Mouse (Mus musculus) heart, postnatal 0 days (tissue): ENCODE measurements at regions not wholly inside any gene's neighbourhood (a gene's known extent, or its start where the extent isn't known, plus 50 kb on each side); places are given as distances from the start of the nearest gene placed in this dataset.

Experiments
- ATAC-seq: fragments of 200-750 bp; cut with Nextera tagmentation; 2 replicates; pipeline ENCODE4 v1.8.0; 2017; ENCODE audit warnings: low read depth, moderate number of reproducible peaks, moderate library complexity; ENCODE audit not compliant: insufficient read depth
- DNase-seq: peaks from one replicate; pipeline ENCODE4 v3.0.0-alpha.2; 2016; ENCODE audit warnings: low spot score
- H3K27ac ChIP-seq: fragments of 300-500 bp; sonication (generic); 2 replicates; pipeline ENCODE4 v1.5.1; 2014; ENCODE audit warnings: low read depth, mild to moderate bottlenecking
- H3K27me3 ChIP-seq: fragments of 300-500 bp; sonication (generic); 2 replicates; pipeline ENCODE4 v1.6.1; 2014; ENCODE audit warnings: low read length, mixed read lengths; ENCODE audit not compliant: control insufficient read depth, insufficient read depth
- H3K36me3 ChIP-seq: fragments of 300-500 bp; sonication (generic); replicated peaks from 2 replicates; pipeline ENCODE4 v1.6.1; 2014; ENCODE audit warnings: low read length, mixed read lengths; ENCODE audit not compliant: control insufficient read depth, insufficient read depth
- H3K4me1 ChIP-seq: fragments of 300-500 bp; sonication (generic); 2 replicates; pipeline ENCODE4 v1.6.1; 2014; ENCODE audit warnings: antibody characterized with exemption; ENCODE audit not compliant: control insufficient read depth, insufficient read depth
- H3K4me2 ChIP-seq: fragments of 300-500 bp; sonication (generic); 2 replicates; pipeline ENCODE4 v1.6.1; 2014; ENCODE audit warnings: low read depth, mild to moderate bottlenecking, low read length, moderate library complexity
- H3K4me3 ChIP-seq: fragments of 300-500 bp; sonication (generic); 2 replicates; pipeline ENCODE4 v1.5.1; 2014; ENCODE audit warnings: low read depth, low read length
- H3K9ac ChIP-seq: fragments of 300-500 bp; sonication (generic); replicated peaks from 2 replicates; pipeline ENCODE4 v1.6.1; 2014; ENCODE audit warnings: low read depth, low read length, mixed read lengths
- H3K9me3 ChIP-seq: fragments of 300-500 bp; sonication (generic); replicated peaks from 2 replicates; pipeline ENCODE4 v1.6.1; 2016; ENCODE audit warnings: low read length; ENCODE audit not compliant: control insufficient read depth
- CTCF ChIP-seq: IDR thresholded peaks from 2 replicates; pipeline ENCODE4 v1.5.1; 2016; ENCODE audit warnings: antibody characterized with exemption, control low read depth, low read depth
- EP300 ChIP-seq: IDR thresholded peaks from 2 replicates; pipeline ENCODE4 v1.6.1; 2016; ENCODE audit warnings: antibody characterized with exemption, low read depth
- WGBS: fragments of 180-500 bp; shearing (Covaris S2); extraction: QIAGEN DNeasy Blood & Tissue Kit; methylation state at CpG from one replicate; pipeline ENCODE4 v1.1.7; 2014; 5-methylcytosine and 5-hydroxymethylcytosine counted together

DNA sequence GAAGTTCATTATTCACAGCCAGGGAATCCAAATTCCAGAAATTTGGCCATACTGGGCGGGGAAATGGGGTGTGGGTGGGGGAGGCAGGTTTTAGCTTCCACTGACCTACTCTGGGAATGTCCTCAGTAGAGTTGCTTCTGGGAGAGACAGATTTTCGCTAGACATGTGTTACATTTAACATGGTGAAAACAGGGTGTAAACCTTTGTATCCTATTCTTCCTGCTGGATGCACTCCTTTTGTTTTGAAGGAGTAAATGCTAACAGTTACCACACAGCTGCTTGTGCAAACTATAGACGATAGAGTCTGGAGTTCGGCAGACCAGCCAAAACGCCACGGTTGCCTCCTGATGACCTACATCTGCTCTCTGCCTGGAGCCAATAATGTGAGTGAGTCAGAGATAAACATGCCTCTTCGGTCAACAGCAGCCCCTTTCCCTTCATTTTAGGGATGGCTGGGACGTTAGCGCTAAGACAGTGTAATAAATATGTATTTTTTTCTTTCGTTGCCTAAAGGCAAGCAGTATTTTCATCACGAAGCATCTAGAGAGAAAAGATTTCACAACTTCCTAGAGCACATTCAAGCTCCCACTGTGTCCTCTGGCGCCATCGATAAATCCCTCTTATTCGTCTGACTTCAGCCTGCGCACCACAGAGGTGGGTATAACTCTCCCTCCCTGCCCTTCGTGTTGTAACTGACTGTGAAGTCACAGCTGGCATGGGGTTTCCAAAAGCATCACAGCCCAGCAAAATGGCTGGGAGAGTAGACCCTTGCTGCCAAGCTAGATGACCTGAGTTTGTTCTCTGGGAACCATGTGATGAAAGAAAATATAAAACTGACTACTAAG, 207.1 kb upstream of the Pde3a start:
- no peaks in the 10 kb centered on the region for H3K27me3 ChIP-seq
- no peaks in the 10 kb centered on the region for H3K9me3 ChIP-seq
- H3K27ac ChIP-seq = peak overlapping the region; percentile 72
- peak; percentile 52 for DNase-seq
- WGBS = 46% methylated on average over 16 of the region's 16 CpGs
- H3K4me3 ChIP-seq = no peak overlapping the region
- H3K4me1 ChIP-seq = no peaks in the 10 kb centered on the region
- H3K9ac ChIP-seq = no peak overlapping the region
- peak; percentile 76 for ATAC-seq
- peak overlapping the region; percentile 1; the same call in 1 of the 2 replicates for H3K4me2 ChIP-seq
- H3K36me3 ChIP-seq = no peaks in the 10 kb centered on the region
- TF ChIP-seq EP300 (no peak), CTCF (no peak)

DNA sequence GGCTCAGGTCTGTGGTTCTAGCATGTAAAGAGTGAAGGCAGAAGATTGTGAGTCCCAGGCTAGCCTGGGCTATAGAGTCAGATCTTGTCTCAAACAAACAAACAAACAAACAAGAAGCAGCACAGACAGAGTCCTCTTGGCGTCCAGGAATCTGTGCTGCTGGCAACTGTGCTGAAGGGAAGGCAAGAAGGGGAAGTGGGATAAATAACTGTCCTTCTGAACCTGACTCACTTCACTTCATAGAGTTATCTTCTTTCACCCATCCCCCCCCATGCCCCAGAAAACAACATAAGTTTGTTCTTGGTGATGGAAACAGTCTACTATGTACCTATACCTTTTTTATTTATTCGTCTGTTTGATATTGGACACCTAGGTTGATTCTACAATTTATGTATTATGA, 200.8 kb upstream of the Pde3a start:
- 78% methylated on average over 2 of the region's 2 CpGs for WGBS
- DNase-seq (no peak), ATAC-seq (no peak)
- Histone ChIP-seq H3K27ac (no peak overlapping the region), H3K4me2 (no peak overlapping the region), H3K4me1 (no peaks in the 10 kb centered on the region), H3K9me3 (no peaks in the 10 kb centered on the region), H3K27me3 (no peaks in the 10 kb centered on the region), H3K4me3 (no peak overlapping the region), H3K9ac (no peak overlapping the region), H3K36me3 (no peaks in the 10 kb centered on the region)
- no peak for TF ChIP-seq EP300

DNA sequence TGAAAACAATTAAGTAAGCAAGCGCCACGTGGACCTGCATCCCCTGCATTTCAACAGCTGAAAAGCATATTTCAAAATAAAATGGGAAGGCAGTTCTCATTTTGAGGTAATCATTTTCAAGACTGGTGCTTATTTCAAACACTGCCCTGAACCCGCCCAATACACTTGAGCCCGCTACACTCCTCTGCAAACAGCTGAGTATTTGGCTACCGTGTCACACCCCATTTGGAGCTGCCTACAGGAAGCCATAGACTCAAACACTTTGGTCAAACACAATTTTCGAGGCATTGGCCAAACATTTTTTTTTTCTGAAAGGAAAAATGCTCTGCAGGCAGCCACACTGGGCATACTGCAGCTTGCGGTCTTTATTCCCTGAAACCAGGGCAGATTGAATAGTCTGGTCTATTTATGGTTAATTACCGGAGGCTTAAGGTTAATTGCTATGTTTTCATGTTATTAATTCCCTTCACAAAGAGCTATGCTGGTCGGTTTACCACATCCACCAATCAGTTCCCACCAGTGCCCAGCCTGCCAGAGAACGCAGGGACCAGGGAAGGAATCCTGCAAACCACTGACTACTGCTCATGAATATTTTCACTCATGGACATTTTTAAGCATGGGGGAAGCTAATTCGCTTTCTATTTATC, 198.9 kb upstream of the Pde3a start:
- no peak for ATAC-seq

DNA sequence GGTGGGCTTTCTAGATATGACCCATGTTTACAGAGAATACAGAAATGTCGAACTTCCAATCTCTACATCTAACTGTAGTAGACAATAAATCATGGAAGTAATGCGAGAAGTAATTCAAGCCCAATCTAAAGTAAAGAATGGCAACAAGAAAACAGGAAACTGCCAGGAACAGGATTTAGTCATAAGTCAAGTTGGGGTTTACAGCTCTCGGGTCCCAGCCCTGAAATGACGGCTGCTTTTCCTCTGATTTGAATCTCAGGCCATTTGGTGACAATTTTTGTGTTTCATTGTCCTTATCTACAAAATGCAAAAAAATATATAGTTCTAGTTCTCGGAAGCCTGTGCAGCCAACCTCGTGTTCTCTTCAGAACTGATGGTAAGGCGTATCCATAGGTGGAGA, 195.0 kb upstream of the Pde3a start:
- TF ChIP-seq EP300 (no peak), CTCF (no peak)
- 71% methylated on average over 7 of the region's 7 CpGs for WGBS

More for the DNA sequence above, 198.9 kb upstream of the Pde3a start:
- no peak for DNase-seq
- no peak overlapping the region for H3K27ac ChIP-seq
- no peaks in the 10 kb centered on the region for H3K36me3 ChIP-seq
- H3K9me3 ChIP-seq = no peaks in the 10 kb centered on the region
- WGBS = 73% methylated on average over 11 of the region's 11 CpGs
- no peaks in the 10 kb centered on the region for H3K4me1 ChIP-seq
- H3K4me3 ChIP-seq = no peak overlapping the region
- H3K27me3 ChIP-seq = no peaks in the 10 kb centered on the region
- TF ChIP-seq CTCF (no peak), EP300 (no peak)
- no peak overlapping the region for H3K4me2 ChIP-seq
- H3K9ac ChIP-seq = no peak overlapping the region

DNA sequence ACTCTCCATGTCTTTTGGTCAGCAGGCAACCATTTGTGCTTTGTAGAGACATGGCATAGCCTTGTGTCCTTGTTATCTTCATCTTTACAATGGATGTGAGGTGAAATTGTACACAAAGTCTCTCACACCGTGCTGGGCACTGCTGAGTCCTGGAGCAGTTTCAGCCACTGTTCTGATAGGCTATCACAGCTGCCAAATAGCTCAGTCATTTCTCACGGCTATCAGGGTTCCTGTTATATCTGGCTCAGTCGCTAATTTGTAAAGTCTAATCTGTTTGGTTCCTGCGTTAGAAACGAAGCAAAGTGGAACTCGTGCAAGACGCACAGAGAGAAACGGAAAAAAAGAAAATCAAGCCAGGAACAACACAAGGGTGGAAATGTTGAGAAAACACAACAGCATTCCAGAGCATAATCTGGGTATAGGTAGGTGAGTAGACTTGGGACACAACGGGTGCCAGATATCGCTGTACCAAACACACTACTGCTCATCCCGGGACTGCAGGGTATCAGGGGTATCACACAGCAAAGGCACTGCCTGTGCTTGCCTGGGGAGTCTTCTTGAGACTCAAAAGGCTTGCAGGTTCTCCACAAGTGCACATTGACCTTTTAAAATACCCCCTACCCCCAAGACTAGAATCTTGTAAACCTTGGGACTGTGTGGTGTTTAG, 189.7 kb upstream of the Pde3a start:
- no peak overlapping the region for H3K4me2 ChIP-seq
- TF ChIP-seq CTCF (no peak), EP300 (no peak)
- H3K36me3 ChIP-seq = no peaks in the 10 kb centered on the region
- DNase-seq (peak; percentile 24), ATAC-seq (peak; percentile 58)
- no peak overlapping the region for H3K27ac ChIP-seq
- H3K27me3 ChIP-seq = no peaks in the 10 kb centered on the region
- H3K9me3 ChIP-seq = 0 out of 2 replicates have a peak, but pooled peaks cover 2% of the 10 kb centered on the region
- no peak overlapping the region for H3K9ac ChIP-seq
- no peaks in the 10 kb centered on the region for H3K4me1 ChIP-seq
- WGBS = 52% methylated on average over 11 of the region's 11 CpGs
- no peak overlapping the region for H3K4me3 ChIP-seq

More for the DNA sequence above, 195.0 kb upstream of the Pde3a start:
- Histone ChIP-seq H3K27me3 (no peaks in the 10 kb centered on the region), H3K4me3 (no peak overlapping the region), H3K36me3 (no peaks in the 10 kb centered on the region), H3K4me2 (no peak overlapping the region), H3K4me1 (no peaks in the 10 kb centered on the region), H3K9ac (no peak overlapping the region), H3K27ac (no peak overlapping the region), H3K9me3 (no peaks in the 10 kb centered on the region)
- DNase-seq (no peak), ATAC-seq (no peak)
